Mouse (Mus musculus): Measurements from ENCODE around the gene Inpp4a. TPM values are rescaled to one million over a fixed set of nuclear protein-coding genes. Genes with fewer than 3 reads are reported as not detected.
A peak's percentile ranks its signal among the peaks of the same experiment; 100 is the strongest.

The Inpp4a gene
- total RNA-seq, 2 experiments from 2014 or later, result 214 to 217 TPM

DNA sequence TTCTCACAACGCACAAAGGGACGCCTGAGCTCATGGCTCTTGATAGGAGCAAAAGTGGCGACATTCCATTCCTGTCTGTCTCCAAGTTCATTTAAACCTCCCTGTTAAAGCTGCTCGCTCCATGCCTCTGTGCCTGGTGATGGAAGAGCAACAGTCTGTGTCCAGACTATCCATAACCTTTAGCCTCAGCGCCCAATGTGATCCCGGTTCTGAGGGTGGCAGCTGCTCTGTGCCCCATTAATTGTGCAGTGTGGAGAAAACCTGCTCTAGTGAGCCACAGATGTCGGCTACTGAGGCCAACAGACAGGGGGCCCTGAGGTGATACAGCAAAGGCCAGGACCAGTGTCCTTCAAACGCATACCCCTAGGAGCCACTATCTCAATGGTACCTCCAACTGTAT is 100.1 kb downstream of the Inpp4a start:
- no peak for DNase-seq (ENCODE audit: extremely low spot score in 1 of 2, low spot score in 2 of 2)
- H3K4me3 ChIP-seq, result no peak overlapping the region
- intact Hi-C loops (cut with DNase I), result loop anchor here (10.0 kb wide), 1 partner anchor 665 kb away; no protein-coding TSS in a partner anchor
- TF ChIP-seq CTCF (IDR thresholded peaks at IDR 0.05), result no peak
- no peak overlapping the region for H3K27ac ChIP-seq

DNA sequence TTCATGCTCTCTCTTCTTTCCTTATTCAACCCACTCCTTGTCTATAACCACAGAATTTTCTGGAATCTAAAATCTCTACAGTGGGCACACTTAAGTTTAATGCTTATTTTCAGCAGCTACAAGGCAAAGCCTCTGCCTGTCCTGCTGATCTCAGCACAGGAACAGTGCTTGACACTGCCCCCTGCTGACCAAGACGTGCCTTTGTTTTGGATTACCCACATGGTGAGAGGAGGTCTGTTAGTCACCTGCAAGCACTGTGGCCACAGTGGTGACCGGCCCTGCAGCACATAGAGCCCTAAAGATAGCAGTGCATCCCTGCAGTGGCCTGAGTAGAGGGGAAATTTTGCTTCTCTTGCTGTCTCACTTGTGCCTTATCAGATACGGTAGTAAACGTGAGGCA is 102.0 kb downstream of the Inpp4a start:
- TF ChIP-seq CTCF (IDR thresholded peaks at IDR 0.05), result peak; percentile 79
- intact Hi-C loops (cut with DNase I), result loop anchor here (1.0 to 10.0 kb wide), 2 partner anchors 129 to 667 kb away; no protein-coding TSS in a partner anchor
- H3K27ac ChIP-seq, result no peak overlapping the region
- no peak overlapping the region for H3K4me3 ChIP-seq
- DNase-seq (ENCODE audit: extremely low spot score in 1 of 2, low spot score in 2 of 2), result peak; percentile 51 to 53

DNA sequence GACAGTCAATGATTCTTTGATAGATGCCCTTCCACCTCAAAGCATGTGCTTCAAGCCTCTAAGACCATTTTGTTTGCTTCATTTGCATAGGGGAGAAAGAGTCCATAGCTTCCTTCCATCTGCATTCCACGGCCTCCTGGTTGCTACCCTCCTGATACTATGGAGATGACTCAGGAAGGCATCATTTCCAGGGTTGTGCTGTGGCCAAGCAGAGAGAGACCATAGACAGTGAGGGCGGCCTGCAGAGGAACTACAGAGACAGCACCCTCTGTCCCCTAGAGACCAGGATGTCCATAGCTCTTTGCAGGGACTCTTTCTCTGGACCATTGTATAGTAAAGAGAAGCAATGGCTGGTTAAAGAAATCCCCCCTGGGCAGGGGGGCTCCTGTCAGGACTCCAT is 105.5 kb downstream of the Inpp4a start:
- Histone ChIP-seq H3K4me3 (no peak overlapping the region), H3K27ac (no peak overlapping the region)
- TF ChIP-seq CTCF (IDR thresholded peaks at IDR 0.05), result no peak
- intact Hi-C loops (cut with DNase I), result loop anchor here (10.0 kb wide), 1 partner anchor 670 kb away; no protein-coding TSS in a partner anchor
- no peak for DNase-seq (ENCODE audit: extremely low spot score in 1 of 2, low spot score in 2 of 2)

DNA sequence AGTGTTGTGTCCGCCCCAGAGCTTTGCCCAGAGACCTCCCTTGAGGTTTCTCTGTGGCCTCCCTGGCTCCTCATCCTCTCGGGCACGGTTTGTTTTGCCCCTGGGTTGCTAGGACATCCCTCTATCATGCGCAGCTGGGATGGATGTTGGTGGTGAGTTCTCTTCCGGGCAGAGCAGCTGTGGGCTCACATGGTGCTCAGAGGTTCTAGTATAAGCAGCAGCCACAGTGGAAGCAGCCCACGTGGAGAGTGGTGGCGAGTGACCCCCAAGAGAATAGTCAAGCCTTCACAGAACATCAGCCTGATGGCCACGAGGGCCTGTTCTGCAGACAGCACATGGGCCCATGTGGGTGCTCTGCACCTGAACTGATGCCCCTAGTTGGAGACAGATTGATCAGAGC is 107.6 kb downstream of the Inpp4a start:
- TF ChIP-seq CTCF (IDR thresholded peaks at IDR 0.05), result no peak
- no peak overlapping the region for H3K27ac ChIP-seq
- intact Hi-C loops (cut with DNase I), result loop anchor here (10.0 kb wide), 1 partner anchor 672 kb away; no protein-coding TSS in a partner anchor
- H3K4me3 ChIP-seq, result no peak overlapping the region
- no peak for DNase-seq (ENCODE audit: extremely low spot score in 1 of 2, low spot score in 2 of 2)

DNA sequence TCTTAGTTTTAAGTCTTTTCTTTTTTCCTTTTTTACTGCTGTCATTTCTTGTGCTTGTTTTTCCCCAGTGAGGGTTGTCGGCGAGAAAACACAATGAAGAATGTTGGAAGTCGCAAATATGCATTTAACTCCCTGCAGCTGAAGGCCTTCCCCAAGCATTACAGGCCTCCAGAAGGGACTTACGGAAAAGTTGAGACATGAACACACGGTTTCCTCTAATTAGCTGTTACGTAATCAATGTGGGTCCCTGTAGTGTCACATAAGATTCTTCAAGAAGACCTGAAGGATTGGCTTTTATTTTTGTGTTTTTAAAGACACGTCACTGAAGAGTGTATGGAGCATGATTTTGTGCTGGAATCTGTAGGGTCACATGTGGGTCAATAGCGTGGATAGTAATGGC is 108.4 kb downstream of the Inpp4a start:
- TF ChIP-seq CTCF (IDR thresholded peaks at IDR 0.05), result no peak
- no peak for DNase-seq (ENCODE audit: extremely low spot score in 1 of 2, low spot score in 2 of 2)
- Histone ChIP-seq H3K4me3 (no peak overlapping the region), H3K27ac (no peak overlapping the region)
- intact Hi-C loops (cut with DNase I), result loop anchor here (10.0 kb wide), 1 partner anchor 673 kb away; no protein-coding TSS in a partner anchor

DNA sequence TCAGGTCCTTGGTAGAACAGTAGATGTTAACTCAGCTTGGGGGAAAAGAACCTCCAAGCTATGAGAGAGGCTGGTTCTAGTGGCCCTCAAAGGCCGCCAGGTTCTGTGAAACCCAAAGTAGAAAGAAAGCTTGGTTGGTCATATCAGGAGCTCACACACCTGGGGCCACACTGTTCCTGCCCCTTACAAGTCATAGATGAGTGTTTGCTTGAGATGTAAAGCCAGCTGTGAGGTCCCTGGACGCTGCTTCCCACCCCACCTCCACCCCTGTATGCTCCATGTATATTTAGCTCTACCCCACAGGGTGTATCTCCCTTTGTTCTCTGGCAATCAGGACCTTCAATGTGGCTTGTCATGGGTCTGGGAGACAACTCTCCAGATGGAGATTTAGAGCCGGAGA is 109.0 kb downstream of the Inpp4a start:
- no peak overlapping the region for H3K4me3 ChIP-seq
- H3K27ac ChIP-seq, result no peak overlapping the region
- intact Hi-C loops (cut with DNase I), result loop anchor here (10.0 kb wide), 1 partner anchor 674 kb away; no protein-coding TSS in a partner anchor
- no peak for DNase-seq (ENCODE audit: extremely low spot score in 1 of 2, low spot score in 2 of 2)
- no peak for TF ChIP-seq CTCF (IDR thresholded peaks at IDR 0.05)

DNA sequence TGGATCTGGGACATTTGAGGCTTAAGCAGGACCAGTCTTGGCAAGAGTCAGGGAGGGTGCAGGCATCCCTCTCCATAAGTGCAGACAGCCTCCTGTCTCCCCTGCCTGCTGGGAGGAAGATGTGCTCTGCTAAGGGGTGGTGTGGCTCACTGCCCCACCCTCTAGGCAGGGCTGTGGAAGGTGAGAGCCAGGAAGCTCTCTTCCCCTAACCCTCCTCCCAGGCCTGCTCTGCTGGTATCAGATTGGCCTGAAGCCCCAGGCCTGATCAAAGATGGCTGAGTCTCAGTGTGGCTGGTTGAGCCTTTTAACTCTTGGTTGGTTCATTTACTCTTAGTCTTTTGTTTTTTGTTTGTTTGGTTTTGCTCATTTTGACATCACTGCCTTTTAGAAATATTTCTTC is 110.0 kb downstream of the Inpp4a start:
- no peak for DNase-seq (ENCODE audit: extremely low spot score in 1 of 2, low spot score in 2 of 2)
- TF ChIP-seq CTCF (IDR thresholded peaks at IDR 0.05), result no peak
- intact Hi-C loops (cut with DNase I), result loop anchor here (10.0 kb wide), 1 partner anchor 675 kb away; no protein-coding TSS in a partner anchor
- Histone ChIP-seq H3K4me3 (no peak overlapping the region), H3K27ac (no peak overlapping the region)

DNA sequence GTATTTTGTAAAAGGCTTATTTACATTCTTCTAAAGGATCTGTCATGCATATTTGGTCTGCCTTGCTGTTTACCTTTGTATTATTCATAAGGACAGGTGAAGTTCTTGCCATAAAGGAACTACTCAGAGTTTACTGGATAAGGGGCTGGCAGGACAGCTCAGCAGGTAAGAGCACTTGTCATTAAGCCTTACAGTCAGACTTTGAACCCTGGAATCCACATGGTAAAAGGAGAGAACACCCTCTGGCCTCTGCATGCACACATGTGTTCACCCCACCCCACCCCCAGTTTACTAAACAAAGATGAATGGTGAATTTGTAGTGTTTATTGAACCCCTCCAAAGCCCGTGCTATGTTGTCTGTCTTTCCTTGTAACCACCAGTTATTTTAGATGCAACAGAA is 115.7 kb downstream of the Inpp4a start:
- no peak for TF ChIP-seq CTCF (IDR thresholded peaks at IDR 0.05)
- Histone ChIP-seq H3K4me3 (no peak overlapping the region), H3K27ac (no peak overlapping the region)
- no peak for DNase-seq (ENCODE audit: extremely low spot score in 1 of 2, low spot score in 2 of 2)
- intact Hi-C loops (cut with DNase I), result no loop called here

DNA sequence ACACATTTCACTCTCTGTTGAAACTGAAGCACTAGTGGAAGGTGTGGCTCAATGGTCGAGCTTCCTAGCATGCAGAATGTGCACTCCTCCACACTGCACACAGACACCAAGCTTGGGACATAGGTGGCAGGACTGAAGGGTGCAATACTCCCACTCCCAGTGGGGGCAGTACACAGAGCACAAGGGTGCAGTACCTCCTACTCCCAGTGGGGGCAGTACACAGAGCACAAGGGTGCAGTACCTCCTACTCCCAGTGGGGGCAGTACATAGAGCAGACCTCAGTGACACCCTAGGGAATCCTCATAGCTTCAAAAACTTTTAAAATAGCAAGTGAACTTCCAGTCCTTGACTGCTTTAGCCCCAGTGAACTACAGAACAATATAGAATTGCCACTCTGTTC is 119.8 kb downstream of the Inpp4a start:
- peak; percentile 24 to 39 for DNase-seq (ENCODE audit: extremely low spot score in 1 of 2, low spot score in 2 of 2)
- TF ChIP-seq CTCF (IDR thresholded peaks at IDR 0.05), result peak; percentile 89
- no peak overlapping the region for H3K27ac ChIP-seq
- no peak overlapping the region for H3K4me3 ChIP-seq
- intact Hi-C loops (cut with DNase I), result no loop called here

DNA sequence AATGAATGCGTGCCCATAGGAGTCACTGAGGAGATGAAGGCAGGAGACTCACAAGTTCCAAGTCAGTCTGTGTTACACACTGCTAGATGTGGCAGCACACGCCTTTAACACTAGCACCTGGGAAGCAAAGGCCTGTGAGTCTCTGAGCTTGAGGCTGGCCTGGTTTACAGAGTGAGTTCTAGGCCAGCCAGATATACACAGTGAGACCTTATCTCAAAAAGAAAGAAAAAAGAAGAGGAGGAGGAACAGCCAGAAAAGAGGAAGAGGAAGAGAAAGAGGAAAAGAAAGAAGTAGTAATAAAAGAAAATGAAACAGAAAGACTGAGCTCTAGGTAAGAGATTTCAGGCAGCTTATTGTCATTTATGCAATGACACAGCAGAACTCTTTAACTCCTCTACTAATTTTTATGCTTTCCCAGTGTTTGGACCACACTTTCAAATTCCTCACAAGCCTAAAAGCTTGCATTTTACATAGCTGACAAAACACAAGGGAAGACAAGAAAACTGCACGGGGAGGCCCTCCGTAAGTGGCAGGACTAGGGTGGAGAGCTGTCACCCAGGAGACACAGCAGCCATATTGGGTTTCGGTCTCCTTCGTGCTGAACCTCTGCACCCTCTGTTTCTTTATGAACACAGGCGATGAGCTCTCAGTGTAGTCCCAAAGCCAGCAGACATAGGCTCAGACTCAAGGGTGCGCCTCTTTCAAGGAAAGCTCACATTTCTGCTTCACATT is 127.6 kb downstream of the Inpp4a start:
- no peak for TF ChIP-seq CTCF (IDR thresholded peaks at IDR 0.05)
- DNase-seq (ENCODE audit: extremely low spot score in 1 of 2, low spot score in 2 of 2), result no peak
- intact Hi-C loops (cut with DNase I), result no loop called here
- no peak overlapping the region for H3K27ac ChIP-seq
- no peak overlapping the region for H3K4me3 ChIP-seq

DNA sequence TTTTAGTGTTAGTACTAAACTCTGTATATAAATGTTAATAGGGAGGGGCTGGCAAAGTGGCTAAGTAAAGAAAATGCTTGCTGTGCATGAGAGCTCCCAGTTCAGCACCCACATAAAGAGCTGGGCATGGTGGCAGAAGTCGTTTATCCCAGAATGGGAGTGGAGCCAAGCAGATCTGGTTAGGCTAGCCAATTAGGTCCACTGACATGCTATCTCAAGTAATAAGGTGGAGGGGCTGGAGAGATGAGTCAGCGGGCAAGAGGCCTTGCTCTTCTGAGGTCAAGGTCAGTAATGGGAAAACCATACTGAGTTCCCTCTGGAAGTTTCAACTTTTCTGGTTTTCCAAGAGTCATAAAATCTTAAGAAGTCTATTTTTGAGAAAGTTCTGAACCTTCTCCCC is 129.2 kb downstream of the Inpp4a start:
- no peak overlapping the region for H3K27ac ChIP-seq
- intact Hi-C loops (cut with DNase I), result no loop called here
- TF ChIP-seq CTCF (IDR thresholded peaks at IDR 0.05), result no peak
- DNase-seq (ENCODE audit: extremely low spot score in 1 of 2, low spot score in 2 of 2), result no peak
- peak overlapping the region; percentile 87 for H3K4me3 ChIP-seq

DNA sequence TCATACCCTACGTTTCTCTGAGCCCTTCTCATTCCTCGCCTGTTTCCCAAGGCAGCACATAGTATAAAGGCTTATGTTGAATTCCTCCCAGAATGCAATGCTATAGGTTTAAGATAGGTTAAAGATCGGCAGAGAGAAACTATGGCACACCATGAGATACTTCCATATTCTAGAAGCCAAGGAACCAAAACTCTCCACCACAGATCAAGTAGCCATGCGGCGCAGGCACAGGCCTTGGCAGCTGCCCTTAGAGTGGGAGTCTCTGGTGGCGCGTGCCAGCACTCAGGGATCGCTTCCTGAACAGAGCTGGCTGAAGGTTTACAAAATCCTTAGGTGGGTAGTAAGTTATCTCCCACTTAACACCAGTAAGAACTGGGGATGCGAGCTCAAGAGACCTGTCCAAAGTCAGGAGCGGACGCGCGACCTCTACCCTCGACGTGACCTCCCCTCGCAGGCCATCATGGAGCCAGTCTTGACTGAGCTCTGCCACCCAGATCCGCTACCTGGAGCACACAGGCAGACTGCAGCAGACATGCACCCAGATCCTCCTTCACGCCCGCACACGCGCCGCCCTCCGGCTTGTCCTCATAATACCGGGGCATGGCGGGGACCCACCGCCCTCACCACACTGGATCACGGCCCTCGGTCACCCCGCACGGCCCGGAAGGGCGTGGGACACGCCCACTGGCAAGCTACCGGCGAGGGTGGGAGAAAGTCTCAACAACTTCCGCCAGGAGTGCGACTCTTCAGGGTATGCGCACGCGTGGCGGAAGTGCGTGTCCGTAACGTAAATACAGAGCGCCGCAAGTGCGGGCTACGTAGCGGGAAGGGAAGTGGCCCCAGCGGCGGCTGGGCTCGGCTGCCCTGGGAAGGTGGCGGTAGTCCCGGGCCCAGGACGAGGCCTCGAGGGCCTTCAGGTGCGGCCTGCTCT is 130.0 kb downstream of the Inpp4a start, which contains the start of the genes Coa5 and Unc50:
Gene Coa5, minus strand, starts transcription at position 738 of the 931 bp plus-strand sequence.
Gene Unc50, plus strand, starts transcription at position 774 of the 931 bp plus-strand sequence.
- intact Hi-C loops (cut with DNase I), result loop anchor here (10.0 kb wide), 1 partner anchor 565 kb away; the partner anchor contains the start of genes Eif5b and Txndc9
- peak; percentile 94 to 96 for DNase-seq (ENCODE audit: extremely low spot score in 1 of 2, low spot score in 2 of 2)
- Histone ChIP-seq H3K27ac (peak within 1 kb of the TSS; percentile 89), H3K4me3 (peak within 1 kb of the TSS; percentile 87)
- peak; percentile 45 for TF ChIP-seq CTCF (IDR thresholded peaks at IDR 0.05)

Data from left cerebral cortex, adult 2 months (tissue).